Mouse (Mus musculus) liver, embryonic 12.5 days (tissue): ENCODE data around the gene Prkch. TPM values are rescaled to one million over a fixed set of nuclear protein-coding genes. Genes with fewer than 3 reads are reported as not detected.

ENCODE experiments used
- ATAC-seq: fragments of 200-750 bp; cut with Nextera tagmentation; 2 replicates; pipeline ENCODE4 v1.8.0; 2017; ENCODE audit warnings: moderate number of reproducible peaks, mild to moderate bottlenecking, moderate library complexity
- H3K27ac ChIP-seq: fragments of 300-500 bp; sonication (generic); 2 replicates; pipeline ENCODE4 v1.5.1; 2016; ENCODE audit warnings: mild to moderate bottlenecking
- H3K27me3 ChIP-seq: fragments of 300-500 bp; sonication (generic); replicated peaks from 2 replicates; pipeline ENCODE4 v1.6.1; 2016; ENCODE audit warnings: mild to moderate bottlenecking, moderate library complexity
- H3K36me3 ChIP-seq: fragments of 300-500 bp; sonication (generic); 2 replicates; pipeline ENCODE4 v1.6.1; 2016; ENCODE audit warnings: mild to moderate bottlenecking, moderate library complexity
- H3K4me1 ChIP-seq: fragments of 300-500 bp; sonication (generic); 2 replicates; pipeline ENCODE4 v1.6.1; 2016
- H3K4me2 ChIP-seq: fragments of 300-500 bp; sonication (generic); 2 replicates; pipeline ENCODE4 v1.6.1; 2016; ENCODE audit warnings: mild to moderate bottlenecking, moderate library complexity
- H3K4me3 ChIP-seq: fragments of 300-500 bp; sonication (generic); 2 replicates; pipeline ENCODE4 v1.5.1; 2016; ENCODE audit warnings: mild to moderate bottlenecking, moderate library complexity
- H3K9ac ChIP-seq: fragments of 300-500 bp; sonication (generic); 2 replicates; pipeline ENCODE4 v1.6.1; 2016; ENCODE audit warnings: mild to moderate bottlenecking, moderate library complexity
- H3K9me3 ChIP-seq: fragments of 300-500 bp; sonication (generic); replicated peaks from 2 replicates; pipeline ENCODE4 v1.6.1; 2016; ENCODE audit warnings: mild to moderate bottlenecking, moderate library complexity
- WGBS: fragments of 180-500 bp; shearing (Covaris S2); methylation state at CpG from one replicate; pipeline ENCODE4 v1.1.7; 2016; ENCODE audit not compliant: insufficient replicate concordance; 5-methylcytosine and 5-hydroxymethylcytosine counted together
- polyA plus RNA-seq: library from polyadenylated mRNA; unstranded; fragments of >200 nt; fragmentation: Nextera tagmentation; extraction: Ambion mirVana; gene quantifications from 2 replicates; pipeline ENCODE4 v1.2.1, GENCODE M21; 2016

The Prkch gene
- polyA plus RNA-seq, 1 experiment from 2014 or later: 4.8 TPM

- Histone ChIP-seq H3K4me2 (no peak overlapping the region), H3K4me1 (no peaks in the 10 kb centered on the region), H3K9me3 (no peaks in the 10 kb centered on the region), H3K36me3 (no peaks in the 10 kb centered on the region), H3K9ac (no peak overlapping the region), H3K27ac (no peak overlapping the region), H3K4me3 (no peak overlapping the region), H3K27me3 (no peaks in the 10 kb centered on the region)
- ATAC-seq: no peak
- 78% methylated on average over 5 of the region's 5 CpGs for WGBS
These were observed 215.1 kb downstream of the Prkch start for GRCm38 (mm10) chr12:73799671-73800070.

DNA sequence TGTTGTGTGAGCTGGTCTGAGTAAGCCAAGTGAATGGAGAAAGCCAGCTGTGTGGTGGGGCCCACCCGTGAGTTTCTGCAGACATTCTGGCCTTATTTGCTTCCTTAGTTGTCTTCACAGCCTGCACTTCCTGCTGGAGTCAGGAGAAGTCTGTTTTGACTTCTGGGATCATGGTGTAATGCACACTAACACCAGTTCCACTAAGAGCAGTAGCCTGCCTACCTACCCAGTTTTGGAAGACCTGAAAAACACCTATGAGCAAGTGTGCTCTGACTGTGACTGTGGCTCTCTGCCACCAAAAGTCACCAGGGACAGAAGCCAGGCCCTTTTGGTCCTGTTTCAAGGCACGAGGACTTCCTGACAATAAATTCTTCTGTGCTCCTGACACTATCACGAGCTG lies 216.3 kb downstream of the Prkch start:
- no peaks in the 10 kb centered on the region for H3K27me3 ChIP-seq
- no peaks in the 10 kb centered on the region for H3K9me3 ChIP-seq
- no peaks in the 10 kb centered on the region for H3K36me3 ChIP-seq
- H3K4me2 ChIP-seq: no peak overlapping the region
- H3K4me3 ChIP-seq: no peak overlapping the region
- no peak for ATAC-seq
- no peak overlapping the region for H3K27ac ChIP-seq
- no peaks in the 10 kb centered on the region for H3K4me1 ChIP-seq
- WGBS: 32% methylated on average over 3 of the region's 3 CpGs
- H3K9ac ChIP-seq: no peak overlapping the region

- Histone ChIP-seq H3K4me1 (no peaks in the 10 kb centered on the region), H3K36me3 (no peaks in the 10 kb centered on the region), H3K27ac (no peak overlapping the region), H3K9ac (no peak overlapping the region), H3K4me2 (no peak overlapping the region), H3K27me3 (no peaks in the 10 kb centered on the region), H3K9me3 (no peaks in the 10 kb centered on the region), H3K4me3 (no peak overlapping the region)
- WGBS: 71% methylated on average over 8 of the region's 8 CpGs
- ATAC-seq: no peak
These were observed 217.2 kb downstream of the Prkch start for GRCm38 (mm10) chr12:73801845-73802244.

GRCm38 (mm10) chr12:73802379-73803057 lies 217.9 kb downstream of the Prkch start:
- H3K4me1 ChIP-seq: no peaks in the 10 kb centered on the region
- no peak overlapping the region for H3K4me2 ChIP-seq
- H3K9ac ChIP-seq: no peak overlapping the region
- 67% methylated on average over 10 of the region's 10 CpGs for WGBS
- no peak overlapping the region for H3K4me3 ChIP-seq
- H3K36me3 ChIP-seq: no peaks in the 10 kb centered on the region
- no peaks in the 10 kb centered on the region for H3K27me3 ChIP-seq
- no peaks in the 10 kb centered on the region for H3K9me3 ChIP-seq
- H3K27ac ChIP-seq: no peak overlapping the region
- no peak for ATAC-seq

DNA sequence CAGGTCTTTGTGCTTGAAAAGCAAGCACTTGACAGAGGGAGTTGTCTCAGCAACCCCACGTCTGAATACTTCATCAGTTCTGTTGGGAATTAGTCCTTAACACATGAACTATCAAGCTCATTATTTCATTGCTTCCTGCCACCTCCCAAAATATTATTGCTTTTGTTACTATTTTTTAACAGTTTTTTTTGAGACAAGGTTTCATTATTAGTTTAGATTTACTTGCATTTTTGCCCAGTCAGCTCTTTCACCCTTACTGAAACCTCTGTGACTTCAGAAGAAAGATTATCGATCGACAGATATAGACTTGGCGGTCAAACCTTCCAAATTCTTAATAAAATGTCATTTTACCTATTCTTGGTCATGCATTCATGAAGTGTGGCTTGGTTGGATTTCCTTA lies 219.3 kb downstream of the Prkch start:
- 74% methylated on average over 4 of the region's 4 CpGs for WGBS
- Histone ChIP-seq H3K36me3 (no peaks in the 10 kb centered on the region), H3K4me1 (no peaks in the 10 kb centered on the region), H3K9ac (no peak overlapping the region), H3K9me3 (no peaks in the 10 kb centered on the region), H3K27me3 (no peaks in the 10 kb centered on the region), H3K4me3 (no peak overlapping the region), H3K27ac (no peak overlapping the region), H3K4me2 (no peak overlapping the region)
- no peak for ATAC-seq

GRCm38 (mm10) chr12:73805541-73805940 lies 220.9 kb downstream of the Prkch start:
- ATAC-seq: no peak
- Histone ChIP-seq H3K27me3 (no peaks in the 10 kb centered on the region), H3K27ac (no peak overlapping the region), H3K36me3 (no peaks in the 10 kb centered on the region), H3K9me3 (no peaks in the 10 kb centered on the region), H3K4me3 (no peak overlapping the region), H3K9ac (no peak overlapping the region), H3K4me1 (no peaks in the 10 kb centered on the region), H3K4me2 (no peak overlapping the region)
- WGBS: 55% methylated on average over 3 of the region's 3 CpGs

- Histone ChIP-seq H3K27me3 (no peaks in the 10 kb centered on the region), H3K4me3 (no peak overlapping the region), H3K4me2 (no peak overlapping the region), H3K9ac (no peak overlapping the region), H3K27ac (no peak overlapping the region), H3K4me1 (no peaks in the 10 kb centered on the region), H3K9me3 (no peaks in the 10 kb centered on the region), H3K36me3 (no peaks in the 10 kb centered on the region)
- WGBS: 51% methylated on average over 5 of the region's 5 CpGs
- no peak for ATAC-seq
These were observed 221.4 kb downstream of the Prkch start for GRCm38 (mm10) chr12:73806003-73806402.

- Histone ChIP-seq H3K27me3 (no peaks in the 10 kb centered on the region), H3K4me2 (no peak overlapping the region), H3K27ac (no peak overlapping the region), H3K36me3 (no peaks in the 10 kb centered on the region), H3K9me3 (no peaks in the 10 kb centered on the region), H3K4me3 (no peak overlapping the region), H3K4me1 (0 out of 2 replicates have a peak, but pooled peaks cover 3% of the 10 kb centered on the region), H3K9ac (no peak overlapping the region)
- ATAC-seq: no peak
- 66% methylated on average over 2 of the region's 2 CpGs for WGBS
These were observed 222.6 kb downstream of the Prkch start for GRCm38 (mm10) chr12:73807228-73807627.

- no peak overlapping the region for H3K4me2 ChIP-seq
- no peak overlapping the region for H3K4me3 ChIP-seq
- H3K36me3 ChIP-seq: no peaks in the 10 kb centered on the region
- ATAC-seq: no peak
- H3K4me1 ChIP-seq: 0 out of 2 replicates have a peak, but pooled peaks cover 3% of the 10 kb centered on the region
- 57% methylated on average over 13 of the region's 13 CpGs for WGBS
- no peak overlapping the region for H3K9ac ChIP-seq
- peak overlapping the region; percentile 32; the same call in 1 of the 2 replicates for H3K27ac ChIP-seq
- no peaks in the 10 kb centered on the region for H3K27me3 ChIP-seq
- H3K9me3 ChIP-seq: no peaks in the 10 kb centered on the region
These were observed 225.6 kb downstream of the Prkch start for GRCm38 (mm10) chr12:73810041-73810795.

GRCm38 (mm10) chr12:73810903-73811302 lies 226.3 kb downstream of the Prkch start:
- no peak for ATAC-seq
- Histone ChIP-seq H3K27ac (no peak overlapping the region), H3K4me2 (no peak overlapping the region), H3K36me3 (no peaks in the 10 kb centered on the region), H3K4me3 (no peak overlapping the region), H3K9me3 (no peaks in the 10 kb centered on the region), H3K4me1 (0 out of 2 replicates have a peak, but pooled peaks cover 3% of the 10 kb centered on the region), H3K27me3 (no peaks in the 10 kb centered on the region), H3K9ac (no peak overlapping the region)
- WGBS: 66% methylated on average over 5 of the region's 5 CpGs

- Histone ChIP-seq H3K27ac (no peak overlapping the region), H3K4me1 (0 out of 2 replicates have a peak, but pooled peaks cover 3% of the 10 kb centered on the region)
- no peak for ATAC-seq
These were observed 227.6 kb downstream of the Prkch start for GRCm38 (mm10) chr12:73812198-73812597.

GRCm38 (mm10) chr12:73813016-73813900 lies 228.7 kb downstream of the Prkch start:
- Histone ChIP-seq H3K4me3 (no peak overlapping the region), H3K4me2 (no peak overlapping the region), H3K4me1 (0 out of 2 replicates have a peak, but pooled peaks cover 3% of the 10 kb centered on the region), H3K27me3 (no peaks in the 10 kb centered on the region), H3K9ac (no peak overlapping the region), H3K27ac (no peak overlapping the region), H3K9me3 (no peaks in the 10 kb centered on the region), H3K36me3 (no peaks in the 10 kb centered on the region)
- no peak for ATAC-seq
- 62% methylated on average over 11 of the region's 11 CpGs for WGBS

More at GRCm38 (mm10) chr12:73812198-73812597, 227.6 kb downstream of the Prkch start:
- Histone ChIP-seq H3K9me3 (no peaks in the 10 kb centered on the region), H3K4me3 (no peak overlapping the region), H3K4me2 (no peak overlapping the region), H3K27me3 (no peaks in the 10 kb centered on the region), H3K9ac (no peak overlapping the region), H3K36me3 (no peaks in the 10 kb centered on the region)
- WGBS: 70% methylated on average over 6 of the region's 6 CpGs
